Mouse (Mus musculus): Measurements from ENCODE around the gene Cxcl1.

- TF ChIP-seq POLR2A (IDR thresholded peaks at IDR 0.05; ENCODE audit: low read depth, low read length) (no peak), CTCF (conservative IDR thresholded peaks at IDR 0.05; ENCODE audit: insufficient read depth, insufficient read length, low read depth, low read length) (no peak)
Observed at GRCm38 (mm10) chr5:90900688-90901087, 9.6 kb downstream of the Cxcl1 start.
